Mouse (Mus musculus) MEL-GATA-1-ER (cell line): ENCODE data around the gene Clec2e.
A peak's percentile ranks its signal among the peaks of the same experiment; 100 is the strongest.
"Not testable (repeated sequence)": the region's sequence is repeated elsewhere in the genome, so short reads cannot be mapped to it uniquely, and the experiment has no call there.

Experiments used
- DNase-seq: peaks from one replicate; pipeline ENCODE4 v3.0.0-alpha.2; 2012; ENCODE audit warnings: low read depth; ENCODE audit errors: extremely low read depth

Clec2e gene

DNA sequence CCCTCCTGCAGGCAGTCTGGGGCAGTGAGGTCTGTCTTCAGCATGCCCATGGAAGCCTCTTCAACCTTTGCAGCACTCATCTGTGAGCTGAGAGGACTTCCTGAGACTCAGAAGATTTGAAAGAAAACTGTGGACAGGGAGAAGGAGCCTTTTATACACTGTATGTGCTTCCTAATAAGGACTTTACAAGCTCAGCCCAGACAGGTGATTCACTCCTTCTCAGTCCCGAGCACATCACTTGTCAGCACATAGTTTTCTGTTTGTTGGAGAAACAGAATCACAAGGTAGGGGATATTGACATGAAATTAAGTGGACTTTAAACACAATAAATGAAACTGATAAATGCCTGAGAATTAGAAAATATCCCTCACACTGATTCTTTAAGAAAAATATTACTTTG, at the start of gene Clec2e:
Gene Clec2e (minus strand): TSS at position 120 of the 400 bp plus-strand sequence.
- DNase-seq = not testable (repeated sequence)

GRCm38 (mm10) chr6:129146812-129147211, 46.1 kb upstream of the Clec2e start:
- no peak for DNase-seq

GRCm38 (mm10) chr6:129132604-129133341, 32.1 kb upstream of the Clec2e start:
- no peak for DNase-seq

- no peak for DNase-seq
These were observed 26.1 kb upstream of the Clec2e start for GRCm38 (mm10) chr6:129126861-129127260.

- DNase-seq = not testable (repeated sequence)
These were observed 23.8 kb upstream of the Clec2e start for GRCm38 (mm10) chr6:129124531-129124930.

DNA sequence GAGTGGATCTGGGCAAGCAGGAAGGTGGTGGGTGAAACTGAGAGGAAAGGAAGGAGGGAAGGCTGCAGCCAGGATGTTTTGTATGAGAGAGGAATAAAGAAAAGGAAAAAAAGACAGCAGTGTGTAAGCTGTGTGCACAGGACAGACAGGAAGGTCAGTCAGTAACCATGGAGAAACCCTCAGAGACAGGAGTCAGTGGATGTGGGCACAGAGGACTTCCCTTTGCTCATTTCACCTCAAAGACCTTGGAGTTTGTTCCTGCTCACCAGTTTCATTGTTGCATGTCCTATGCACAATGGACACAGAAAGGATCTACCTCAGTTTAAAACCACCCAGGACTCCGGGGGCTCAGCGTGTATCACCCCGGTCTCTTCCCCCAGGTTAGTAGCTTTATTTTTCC, 15.5 kb upstream of the Clec2e start:
- no peak for DNase-seq

DNA sequence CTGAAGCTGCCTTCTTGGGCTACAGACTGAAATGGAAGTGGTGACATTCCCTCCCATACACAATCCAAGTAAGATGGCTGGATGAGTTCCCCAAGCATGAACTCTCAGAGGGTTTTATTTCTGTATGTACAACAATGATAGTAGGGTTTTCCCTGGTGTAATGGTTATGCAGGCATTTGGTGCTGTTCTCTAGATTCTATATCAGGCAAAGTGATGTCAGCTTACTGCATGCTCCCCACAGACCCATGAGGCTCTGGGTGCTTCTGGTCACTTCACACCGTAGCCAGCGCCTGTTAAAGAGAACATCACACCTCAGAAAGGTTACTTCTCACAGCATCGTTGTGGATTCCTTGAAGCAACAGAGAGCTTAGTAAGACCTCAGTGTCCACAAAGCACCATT, 13.5 kb upstream of the Clec2e start:
- DNase-seq = not testable (repeated sequence)

- no peak for DNase-seq
These were observed 13.1 kb upstream of the Clec2e start for GRCm38 (mm10) chr6:129113769-129114168.

DNA sequence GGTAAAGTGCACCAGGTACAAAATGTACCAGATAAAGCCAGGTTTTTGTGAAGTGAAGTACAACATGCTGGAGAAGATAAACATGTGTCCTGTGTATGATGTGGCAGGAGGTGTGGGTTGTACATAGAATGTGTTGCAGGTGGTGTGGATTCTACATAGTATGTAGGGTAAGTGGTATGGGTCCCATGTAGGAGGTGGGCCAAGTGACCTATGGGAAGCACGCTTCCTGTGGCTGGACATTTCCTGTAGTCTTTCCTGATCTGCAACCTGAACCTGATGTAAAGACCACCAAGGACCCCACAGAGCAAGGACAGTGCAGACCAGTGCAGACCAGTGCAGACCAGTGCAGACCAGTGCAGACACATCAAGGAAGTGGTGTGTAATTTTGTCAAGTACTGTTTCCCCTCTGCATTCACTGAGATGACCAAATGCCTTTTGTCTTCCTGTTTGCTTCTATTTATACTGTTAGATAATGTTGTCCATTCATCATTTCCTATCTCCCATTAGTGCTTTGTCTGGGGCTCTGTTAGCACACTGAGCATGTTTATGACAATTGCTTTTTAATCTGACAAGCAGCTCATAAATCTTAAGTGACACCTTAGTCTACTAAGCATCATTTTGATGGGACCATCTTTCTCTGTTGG, 12.4 kb upstream of the Clec2e start:
- DNase-seq = no peak

GRCm38 (mm10) chr6:129112526-129112925, 11.8 kb upstream of the Clec2e start:
- no peak for DNase-seq

- no peak for DNase-seq
These were observed 7.2 kb upstream of the Clec2e start for GRCm38 (mm10) chr6:129107916-129108315.

DNA sequence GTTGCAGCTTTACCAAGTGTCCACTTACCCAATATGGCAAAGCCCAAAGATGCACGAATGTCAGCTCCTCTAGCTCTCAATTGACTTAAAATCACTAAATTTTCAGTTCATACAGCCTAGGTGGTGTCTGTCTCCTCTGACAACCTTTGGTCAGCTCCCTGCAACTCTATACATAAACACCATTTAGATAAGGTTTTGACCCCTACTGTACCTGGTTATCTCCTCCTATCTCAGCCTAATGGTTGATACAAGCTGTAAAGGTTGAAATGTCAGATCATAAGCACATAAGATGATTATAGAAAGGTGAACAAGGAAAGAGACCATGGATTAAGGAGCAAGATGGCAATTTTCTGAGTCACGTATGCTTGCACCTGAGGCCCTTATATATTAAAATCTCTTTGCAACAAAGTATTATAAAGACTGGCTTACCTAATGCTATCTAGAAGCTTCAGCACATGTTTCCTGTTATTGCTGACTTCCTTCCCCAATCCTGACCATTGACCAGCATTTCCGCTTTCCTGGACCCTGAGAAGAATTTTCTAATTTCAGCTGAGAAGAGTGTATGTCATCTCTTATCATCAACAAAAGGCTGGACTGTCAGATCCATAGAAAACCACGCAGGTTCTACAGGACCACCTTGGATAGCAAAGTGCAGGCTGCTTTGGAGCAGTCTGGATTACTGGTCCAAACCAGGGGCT, 2.3 kb upstream of the Clec2e start:
- no peak for DNase-seq

DNA sequence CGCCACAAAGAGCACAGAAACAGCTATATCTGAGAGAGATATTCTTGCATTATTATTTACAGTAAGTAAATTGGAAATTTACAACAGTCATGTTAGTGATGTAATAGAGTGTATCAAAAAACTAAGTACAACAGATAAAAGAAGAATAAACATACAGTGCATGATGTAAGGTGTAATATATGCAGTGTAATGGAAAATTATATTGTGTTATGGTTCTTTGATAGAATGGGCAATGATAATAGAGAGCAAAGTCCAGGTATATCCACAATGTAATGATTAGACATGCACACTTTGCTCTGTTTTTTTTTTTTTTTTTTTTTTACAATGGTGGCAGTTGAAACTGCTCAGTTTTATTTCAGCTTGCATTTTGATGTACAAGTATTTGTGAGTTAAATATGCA, 891 bp upstream of the Clec2e start:
- no peak for DNase-seq

DNA sequence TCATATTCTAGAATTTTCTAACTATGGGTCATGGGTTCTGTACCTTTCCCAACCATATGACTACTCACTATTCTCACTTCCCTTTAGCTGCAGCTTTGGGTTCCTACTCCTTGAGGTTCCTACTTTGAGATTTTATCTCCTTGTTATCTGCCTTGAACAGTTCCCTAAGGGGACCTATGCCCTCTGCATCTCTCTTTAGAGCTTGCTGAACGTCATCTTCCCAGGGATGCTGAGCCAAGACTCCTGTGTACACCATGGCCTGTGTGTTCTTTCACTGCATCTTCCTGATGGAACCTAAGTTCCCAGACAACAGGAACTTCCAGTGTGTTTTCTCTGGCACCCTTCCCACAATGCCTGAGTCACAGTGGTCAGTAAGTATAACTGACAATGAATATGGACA, 2.8 kb downstream of the Clec2e start:
- no peak for DNase-seq

GRCm38 (mm10) chr6:129095166-129095565, 5.5 kb downstream of the Clec2e start:
- DNase-seq = peak; percentile 24

DNA sequence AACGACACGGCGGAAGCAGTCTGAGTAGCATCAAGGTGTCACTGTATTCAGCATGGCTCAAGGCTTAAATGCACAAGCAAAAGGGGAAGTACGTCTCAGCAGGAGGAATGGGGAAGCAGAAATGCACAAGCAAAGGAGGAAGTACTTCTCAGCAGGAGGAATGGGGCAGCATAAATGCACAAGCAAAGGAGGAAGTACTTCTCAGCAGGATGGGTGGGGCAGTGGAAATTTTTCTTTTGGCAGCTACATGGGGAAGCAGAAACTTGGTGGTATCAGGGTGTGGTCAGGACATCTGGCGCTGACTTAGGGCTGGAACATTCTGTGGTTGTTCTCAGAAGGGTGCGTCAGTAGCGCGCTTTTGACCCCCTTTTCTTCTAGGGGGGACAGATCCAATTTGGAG, 12.1 kb downstream of the Clec2e start:
- DNase-seq = peak; percentile 46

GRCm38 (mm10) chr6:129088161-129088560, 12.6 kb downstream of the Clec2e start:
- no peak for DNase-seq

- DNase-seq = not testable (repeated sequence)
These were observed 14.7 kb downstream of the Clec2e start for GRCm38 (mm10) chr6:129086031-129086430.

- no peak for DNase-seq
These were observed 15.6 kb downstream of the Clec2e start for GRCm38 (mm10) chr6:129085098-129085497.

DNA sequence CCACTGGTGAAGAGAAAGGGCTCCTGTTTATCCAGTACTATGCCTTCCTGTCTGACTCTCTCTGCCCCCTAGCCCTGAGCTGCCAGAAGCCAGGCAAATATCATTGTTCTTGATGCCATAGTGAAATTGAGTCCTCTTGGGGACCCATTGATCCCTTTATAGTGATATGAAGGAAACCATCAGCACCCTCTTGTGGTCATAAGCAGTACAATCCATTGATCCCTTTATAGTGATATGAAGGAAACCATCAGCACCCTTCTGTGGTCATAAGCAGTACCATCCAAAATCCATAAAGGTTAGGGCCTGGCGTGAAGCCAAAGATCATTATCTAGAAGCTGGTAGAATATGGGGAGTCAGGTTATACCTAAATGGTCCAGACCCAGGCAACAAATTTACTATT, 33.7 kb downstream of the Clec2e start:
- DNase-seq = no peak

DNA sequence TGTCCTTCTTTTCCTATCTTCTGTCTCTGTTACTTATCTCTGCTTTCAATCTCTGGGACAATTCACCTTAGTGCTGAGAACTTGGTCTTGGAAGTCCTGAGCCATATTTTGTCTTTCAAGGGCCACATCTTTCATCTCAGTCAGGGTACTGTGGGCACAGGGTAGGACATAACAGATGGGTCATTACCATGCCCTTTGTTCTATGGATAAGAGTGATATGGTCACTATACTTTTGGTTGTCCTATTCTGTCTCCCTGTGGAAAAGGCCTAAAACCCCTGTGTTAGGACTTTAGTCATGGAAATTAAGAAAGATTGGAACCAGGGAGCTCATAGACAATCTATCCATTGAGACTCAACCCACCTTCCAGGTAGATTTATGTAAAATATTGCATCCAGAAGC, 34.2 kb downstream of the Clec2e start:
- DNase-seq = no peak

DNA sequence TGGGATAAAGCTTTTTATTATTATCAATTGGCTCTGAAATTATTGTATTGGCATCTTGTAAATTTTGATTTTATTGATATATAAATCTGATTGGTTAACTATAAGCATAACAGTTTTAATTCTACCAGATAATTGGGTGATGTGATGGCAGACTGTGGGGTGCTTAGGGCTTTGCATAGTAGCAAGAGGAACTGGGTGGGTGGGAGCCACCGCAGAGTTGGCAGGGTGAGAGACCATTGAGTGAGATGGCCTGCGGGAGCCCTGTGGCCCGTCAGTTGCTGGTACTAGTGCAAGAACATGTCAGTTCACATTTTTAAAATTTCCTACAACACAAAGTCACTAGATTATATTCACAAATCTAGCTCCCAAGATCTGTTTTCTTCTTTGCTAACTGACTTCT, 34.9 kb downstream of the Clec2e start:
- no peak for DNase-seq
